Mouse (Mus musculus) 3T3-L1 (cell line): Measurements from ENCODE around the gene Anks1b.

ENCODE experiments used
- DNase-seq: peaks from one replicate; pipeline ENCODE4 v3.0.0-alpha.2; 2015; ENCODE audit warnings: low read depth, low spot score

Gene Anks1b

GRCm38 (mm10) chr10:90856668-90857067 is 983.4 kb downstream of the Anks1b start:
- DNase-seq, result no peak

GRCm38 (mm10) chr10:90859665-90860523 is 986.6 kb downstream of the Anks1b start:
- DNase-seq, result no peak

GRCm38 (mm10) chr10:90863881-90864598 is 990.7 kb downstream of the Anks1b start:
- DNase-seq, result no peak

- DNase-seq, result no peak
Measured at GRCm38 (mm10) chr10:90864599-90864889, 991.2 kb downstream of the Anks1b start.

GRCm38 (mm10) chr10:90873204-90873603 is 999.9 kb downstream of the Anks1b start:
- no peak for DNase-seq

- no peak for DNase-seq
Measured at GRCm38 (mm10) chr10:90874166-90874565, 1000.9 kb downstream of the Anks1b start.

GRCm38 (mm10) chr10:90880854-90881560 is 1007.7 kb downstream of the Anks1b start:
- peak; percentile 45 for DNase-seq

- DNase-seq, result no peak
Measured at GRCm38 (mm10) chr10:90889566-90889965, 1016.3 kb downstream of the Anks1b start.

GRCm38 (mm10) chr10:90892728-90893127 is 1019.4 kb downstream of the Anks1b start:
- no peak for DNase-seq

- DNase-seq, result no peak
Measured at GRCm38 (mm10) chr10:90897894-90898293, 1024.6 kb downstream of the Anks1b start.

- no peak for DNase-seq
Measured at GRCm38 (mm10) chr10:90904185-90904584, 1030.9 kb downstream of the Anks1b start.

GRCm38 (mm10) chr10:90907381-90907780 is 1034.1 kb downstream of the Anks1b start:
- no peak for DNase-seq

GRCm38 (mm10) chr10:90923476-90923875 is 1050.2 kb downstream of the Anks1b start:
- DNase-seq, result no peak

GRCm38 (mm10) chr10:90933088-90933487 is 1059.8 kb downstream of the Anks1b start:
- no peak for DNase-seq

GRCm38 (mm10) chr10:90934678-90935077 is 1061.4 kb downstream of the Anks1b start:
- DNase-seq, result no peak

- no peak for DNase-seq
Measured at GRCm38 (mm10) chr10:90937721-90938460, 1064.6 kb downstream of the Anks1b start.

- DNase-seq, result no peak
Measured at GRCm38 (mm10) chr10:90940521-90941520, 1067.5 kb downstream of the Anks1b start.

GRCm38 (mm10) chr10:90942001-90942700 is 1068.8 kb downstream of the Anks1b start:
- DNase-seq, result no peak

- no peak for DNase-seq
Measured at GRCm38 (mm10) chr10:90947043-90947442, 1073.7 kb downstream of the Anks1b start.
